Mouse (Mus musculus): ENCODE results near the gene Rab19. TPM values are rescaled to one million over a fixed set of nuclear protein-coding genes. Genes with fewer than 3 reads are reported as not detected.

The Rab19 gene
- polyA plus RNA-seq, 1 experiment = 13.2 TPM

- 93% methylated on average over 7 of the region's 7 CpGs for WGBS
- Histone ChIP-seq H3K27me3 (ENCODE audit: control insufficient read depth, insufficient read depth, low read length) (no peaks in the 10 kb centered on the region), H3K4me1 (replicated peaks; ENCODE audit: control insufficient read depth, insufficient read depth, low read length) (no peaks in the 10 kb centered on the region; the same call in 1 of the 2 replicates), H3K4me3 (ENCODE audit: control insufficient read depth, insufficient read depth, low read length) (no peak overlapping the region), H3K36me3 (ENCODE audit: control insufficient read depth, insufficient read depth, low read length) (no peaks in the 10 kb centered on the region), H3K27ac (ENCODE audit: control insufficient read depth, insufficient read depth, low read length) (no peak overlapping the region)
- DNase-seq = no peak
- TF ChIP-seq CTCF (IDR thresholded peaks at IDR 0.05; ENCODE audit: borderline replicate concordance, control insufficient read depth, extremely low read depth, insufficient read depth, low read length, poor library complexity) (no peak), POLR2A (IDR thresholded peaks at IDR 0.05; ENCODE audit: control insufficient read depth, extremely low read depth, insufficient read depth, low read length, poor library complexity) (no peak)
Measured at GRCm38 (mm10) chr6:39423686-39424085, 42.7 kb downstream of the Rab19 start.

DNA sequence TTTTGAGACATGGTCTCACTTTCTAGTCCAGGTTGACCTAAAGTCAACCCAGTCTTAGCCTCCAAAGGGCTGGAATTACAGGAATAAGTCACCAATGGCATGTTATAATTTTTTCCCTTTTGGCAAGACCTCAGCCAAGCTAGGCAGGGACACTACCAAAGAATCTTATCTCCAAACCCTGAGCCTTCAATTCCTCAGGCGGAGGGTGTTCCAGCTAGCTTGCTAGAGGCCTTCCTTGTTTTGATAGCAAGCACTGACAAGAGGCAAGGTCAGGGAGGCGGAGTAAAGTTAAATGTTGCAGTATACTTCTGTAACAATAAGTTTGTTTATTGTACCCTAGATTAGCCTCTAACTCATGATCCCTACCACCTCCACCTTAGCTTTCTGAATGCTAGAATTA lies 44.2 kb downstream of the Rab19 start:
- Histone ChIP-seq H3K27me3 (ENCODE audit: control insufficient read depth, insufficient read depth, low read length) (no peaks in the 10 kb centered on the region), H3K4me1 (replicated peaks; ENCODE audit: control insufficient read depth, insufficient read depth, low read length) (no peaks in the 10 kb centered on the region; the same call in 1 of the 2 replicates), H3K4me3 (ENCODE audit: control insufficient read depth, insufficient read depth, low read length) (no peak overlapping the region), H3K36me3 (ENCODE audit: control insufficient read depth, insufficient read depth, low read length) (no peaks in the 10 kb centered on the region), H3K27ac (ENCODE audit: control insufficient read depth, insufficient read depth, low read length) (no peak overlapping the region)
- DNase-seq = no peak
- TF ChIP-seq CTCF (IDR thresholded peaks at IDR 0.05; ENCODE audit: borderline replicate concordance, control insufficient read depth, extremely low read depth, insufficient read depth, low read length, poor library complexity) (no peak), POLR2A (IDR thresholded peaks at IDR 0.05; ENCODE audit: control insufficient read depth, extremely low read depth, insufficient read depth, low read length, poor library complexity) (no peak)
- WGBS = 93% methylated on average over 2 of the region's 2 CpGs

DNA sequence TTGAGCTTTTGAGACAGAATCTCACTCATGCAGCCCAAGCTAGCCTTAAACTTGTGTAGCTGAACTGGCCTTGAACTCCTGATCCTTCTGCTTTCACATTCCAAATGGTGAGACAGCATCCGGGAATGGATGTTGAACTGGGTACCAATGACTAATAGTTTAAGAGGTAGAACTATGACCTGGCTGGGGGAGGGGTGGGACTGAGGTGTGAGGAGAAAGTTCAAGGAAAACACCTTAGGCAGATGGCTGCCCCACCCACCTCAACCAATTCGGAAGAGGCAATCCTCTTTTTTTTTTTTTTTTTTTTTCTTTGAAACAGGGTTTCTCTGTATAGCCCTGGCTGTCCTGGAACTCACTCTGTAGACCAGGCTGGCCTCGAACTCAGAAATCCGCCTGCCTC lies 45.8 kb downstream of the Rab19 start:
- Histone ChIP-seq H3K27ac (ENCODE audit: control insufficient read depth, insufficient read depth, low read length) (no peak overlapping the region), H3K36me3 (ENCODE audit: control insufficient read depth, insufficient read depth, low read length) (no peaks in the 10 kb centered on the region), H3K4me3 (ENCODE audit: control insufficient read depth, insufficient read depth, low read length) (no peak overlapping the region), H3K4me1 (replicated peaks; ENCODE audit: control insufficient read depth, insufficient read depth, low read length) (no peaks in the 10 kb centered on the region), H3K27me3 (ENCODE audit: control insufficient read depth, insufficient read depth, low read length) (no peaks in the 10 kb centered on the region)
- DNase-seq = no peak
- WGBS = 97% methylated on average over 4 of the region's 4 CpGs
- TF ChIP-seq CTCF (IDR thresholded peaks at IDR 0.05; ENCODE audit: borderline replicate concordance, control insufficient read depth, extremely low read depth, insufficient read depth, low read length, poor library complexity) = no peak
- TF ChIP-seq POLR2A (IDR thresholded peaks at IDR 0.05; ENCODE audit: control insufficient read depth, extremely low read depth, insufficient read depth, low read length, poor library complexity) = no peak

DNA sequence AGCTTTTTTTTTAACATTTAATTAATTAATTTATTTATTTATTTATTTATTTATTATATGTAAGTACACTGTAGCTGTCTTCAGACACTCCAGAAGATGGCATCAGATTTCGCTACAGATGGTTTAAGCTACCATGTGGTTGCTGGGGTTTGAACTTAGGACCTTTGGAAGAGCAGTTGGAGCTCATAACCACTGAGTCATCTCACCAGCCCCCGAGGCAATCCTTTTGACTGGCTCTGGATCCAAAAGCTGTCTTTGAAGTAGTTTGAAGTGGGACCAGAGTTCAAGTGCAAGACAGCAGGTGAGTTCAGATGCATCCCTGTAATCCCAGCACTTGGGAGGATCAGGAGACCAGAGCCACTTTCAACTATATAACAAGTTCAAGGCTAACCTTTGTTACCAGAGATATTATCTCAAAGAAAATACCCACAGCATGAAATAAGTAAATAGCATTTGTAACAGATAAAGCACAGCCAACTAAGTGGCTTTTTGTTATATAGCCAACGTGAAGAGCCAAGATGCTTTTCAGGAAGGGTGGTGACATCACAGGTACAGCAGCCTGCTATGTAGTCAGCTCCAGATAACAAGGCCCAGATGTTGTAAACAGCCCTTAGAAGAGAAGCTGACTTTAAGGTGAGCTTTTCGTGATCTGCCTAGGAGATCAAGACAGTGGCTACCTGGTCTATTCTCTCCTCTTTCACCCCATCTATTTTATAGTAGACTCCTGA lies 46.5 kb downstream of the Rab19 start:
- H3K4me3 ChIP-seq (ENCODE audit: control insufficient read depth, insufficient read depth, low read length) = no peak overlapping the region
- H3K4me1 ChIP-seq (replicated peaks; ENCODE audit: control insufficient read depth, insufficient read depth, low read length) = no peaks in the 10 kb centered on the region
- H3K27ac ChIP-seq (ENCODE audit: control insufficient read depth, insufficient read depth, low read length) = no peak overlapping the region
- H3K36me3 ChIP-seq (ENCODE audit: control insufficient read depth, insufficient read depth, low read length) = no peaks in the 10 kb centered on the region
- H3K27me3 ChIP-seq (ENCODE audit: control insufficient read depth, insufficient read depth, low read length) = no peaks in the 10 kb centered on the region
- TF ChIP-seq CTCF (IDR thresholded peaks at IDR 0.05; ENCODE audit: borderline replicate concordance, control insufficient read depth, extremely low read depth, insufficient read depth, low read length, poor library complexity) (no peak), POLR2A (IDR thresholded peaks at IDR 0.05; ENCODE audit: control insufficient read depth, extremely low read depth, insufficient read depth, low read length, poor library complexity) (no peak)
- WGBS = 86% methylated on average over 4 of the region's 4 CpGs
- DNase-seq = no peak

DNA sequence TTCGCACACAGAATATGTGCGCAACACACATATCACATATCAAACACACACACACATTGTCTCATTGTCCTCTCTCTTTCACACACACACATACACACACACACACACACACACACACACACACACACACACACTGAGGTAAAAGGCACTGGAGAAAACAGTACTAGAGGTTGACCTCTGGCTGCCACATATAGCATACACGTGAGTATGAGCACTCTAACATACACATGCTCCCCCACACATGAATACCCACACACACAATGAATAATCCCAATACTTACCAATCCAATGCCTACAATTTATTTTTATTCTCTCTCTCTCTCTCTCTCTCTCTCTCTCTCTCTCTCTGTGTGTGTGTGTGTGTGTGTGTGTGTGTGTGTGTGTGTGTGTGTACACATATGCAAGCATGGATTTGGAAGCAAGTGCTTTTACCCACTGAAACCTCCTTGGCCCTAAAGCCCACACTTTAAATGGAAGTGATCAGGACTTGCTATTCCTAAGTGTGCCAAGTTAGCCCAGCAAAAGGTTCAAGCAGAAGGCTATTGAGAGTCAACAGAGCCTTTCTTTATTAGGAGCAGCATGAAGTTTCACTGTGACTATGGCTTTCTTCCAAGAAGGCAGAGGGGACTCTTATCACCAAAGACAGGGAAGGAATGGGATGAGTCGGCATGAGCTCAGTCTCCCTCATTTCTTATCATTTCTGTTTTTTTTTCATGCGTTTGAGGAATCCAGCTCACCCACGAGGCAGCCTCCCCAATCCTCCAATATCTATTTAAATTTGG lies 48.2 kb downstream of the Rab19 start:
- no peaks in the 10 kb centered on the region for H3K27me3 ChIP-seq (ENCODE audit: control insufficient read depth, insufficient read depth, low read length)
- no peaks in the 10 kb centered on the region for H3K36me3 ChIP-seq (ENCODE audit: control insufficient read depth, insufficient read depth, low read length)
- no peaks in the 10 kb centered on the region for H3K4me1 ChIP-seq (replicated peaks; ENCODE audit: control insufficient read depth, insufficient read depth, low read length)
- H3K27ac ChIP-seq (ENCODE audit: control insufficient read depth, insufficient read depth, low read length) = no peak overlapping the region
- WGBS = 89% methylated on average over 6 of the region's 6 CpGs
- TF ChIP-seq POLR2A (IDR thresholded peaks at IDR 0.05; ENCODE audit: control insufficient read depth, extremely low read depth, insufficient read depth, low read length, poor library complexity) (no peak), CTCF (IDR thresholded peaks at IDR 0.05; ENCODE audit: borderline replicate concordance, control insufficient read depth, extremely low read depth, insufficient read depth, low read length, poor library complexity) (no peak)
- no peak for DNase-seq
- no peak overlapping the region for H3K4me3 ChIP-seq (ENCODE audit: control insufficient read depth, insufficient read depth, low read length)

DNA sequence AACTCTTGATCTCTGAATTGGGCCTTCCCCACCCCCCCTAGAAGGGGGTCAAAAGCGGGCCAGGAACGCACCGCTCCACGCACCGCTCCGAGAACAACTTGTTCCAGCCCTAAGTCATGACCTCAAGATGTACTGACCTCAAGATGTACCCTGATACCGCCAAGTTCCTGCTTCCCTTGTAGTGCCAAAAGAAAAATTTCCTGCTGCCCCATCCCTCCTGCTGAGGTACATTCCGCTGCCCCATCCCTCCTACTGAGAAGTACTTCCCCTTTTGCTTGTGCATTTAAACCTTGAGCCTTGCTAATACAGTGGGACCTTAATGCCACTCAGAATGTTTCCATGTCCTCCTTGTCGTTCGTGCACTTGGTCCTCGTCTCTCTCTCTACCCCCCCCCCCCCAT lies 49.7 kb downstream of the Rab19 start:
- H3K27ac ChIP-seq (ENCODE audit: control insufficient read depth, insufficient read depth, low read length) = no peak overlapping the region
- DNase-seq = no peak
- no peak overlapping the region for H3K4me3 ChIP-seq (ENCODE audit: control insufficient read depth, insufficient read depth, low read length)
- H3K36me3 ChIP-seq (ENCODE audit: control insufficient read depth, insufficient read depth, low read length) = no peaks in the 10 kb centered on the region
- TF ChIP-seq CTCF (IDR thresholded peaks at IDR 0.05; ENCODE audit: borderline replicate concordance, control insufficient read depth, extremely low read depth, insufficient read depth, low read length, poor library complexity) (no peak), POLR2A (IDR thresholded peaks at IDR 0.05; ENCODE audit: control insufficient read depth, extremely low read depth, insufficient read depth, low read length, poor library complexity) (no peak)
- WGBS = 64% methylated on average over 11 of the region's 11 CpGs
- H3K27me3 ChIP-seq (ENCODE audit: control insufficient read depth, insufficient read depth, low read length) = no peaks in the 10 kb centered on the region
- no peaks in the 10 kb centered on the region for H3K4me1 ChIP-seq (replicated peaks; ENCODE audit: control insufficient read depth, insufficient read depth, low read length)

Data from thymus, adult 2 months (tissue).